Mouse (Mus musculus) hindlimb bud, embryonic 11.5 days (tissue): ENCODE measurements at regions not wholly inside any gene's neighbourhood (a gene's known extent, or its start where the extent isn't known, plus 50 kb on each side); places are given as distances from the start of the nearest gene placed in this dataset.

Experiments used
- DNase-seq: peaks from one replicate; pipeline ENCODE4 v3.0.0-alpha.2; 2012; ENCODE audit warnings: low read depth, low spot score; ENCODE audit errors: extremely low spot score

DNA sequence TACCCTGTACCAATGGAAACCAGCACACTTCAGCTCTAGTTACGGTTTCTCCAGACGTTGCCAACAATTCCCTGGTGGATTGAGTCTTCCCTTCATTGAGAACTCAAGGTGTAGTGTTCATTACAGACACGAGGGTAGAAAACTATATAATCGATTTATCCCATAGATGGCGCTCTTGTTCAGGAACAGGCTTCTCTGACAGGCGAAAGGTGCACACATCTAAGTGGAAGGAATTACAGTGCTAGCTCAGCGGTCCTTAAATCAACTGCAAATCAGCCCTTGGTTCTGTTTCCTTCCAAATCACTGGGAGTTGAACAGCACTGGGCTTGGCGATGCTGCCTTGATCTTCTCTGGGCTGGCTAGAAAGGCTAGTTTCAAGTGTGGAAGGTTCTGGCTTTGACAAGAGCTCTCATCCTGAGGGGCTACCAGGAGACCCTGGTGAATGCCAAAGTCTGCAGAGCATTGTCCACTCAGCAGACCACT lies 161.1 kb downstream of the March11 start:
- peak; percentile 86 for DNase-seq

DNA sequence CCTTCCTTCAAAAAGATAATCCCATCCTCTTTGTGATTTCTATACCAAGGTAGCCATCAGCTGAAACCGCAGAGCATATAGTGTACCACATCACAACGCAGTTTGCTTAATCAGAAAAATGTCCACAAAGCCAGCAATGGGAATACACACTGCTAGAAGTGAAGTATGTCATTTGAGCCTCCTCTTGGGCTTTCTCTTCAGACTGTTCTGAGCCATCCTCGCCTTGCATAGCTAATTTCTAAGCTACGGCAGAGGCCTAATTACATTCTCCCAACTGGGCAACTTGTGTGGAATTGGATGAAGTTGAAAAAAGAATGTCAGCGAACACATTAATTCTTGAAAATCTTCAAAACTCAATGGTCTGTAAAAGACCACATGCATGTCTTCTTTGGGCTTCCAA lies 178.5 kb downstream of the March11 start:
- DNase-seq = no peak
